Mouse (Mus musculus): ENCODE measurements at regions not wholly inside any gene's neighbourhood (a gene's known extent, or its start where the extent isn't known, plus 50 kb on each side); places are given as distances from the start of the nearest gene placed in this dataset.

GRCm38 (mm10) chr7:36940611-36941010 is 242.7 kb downstream of the Tshz3 start:
- DNase-seq (ENCODE audit: low spot score in 2 of 2), result no peak

DNA sequence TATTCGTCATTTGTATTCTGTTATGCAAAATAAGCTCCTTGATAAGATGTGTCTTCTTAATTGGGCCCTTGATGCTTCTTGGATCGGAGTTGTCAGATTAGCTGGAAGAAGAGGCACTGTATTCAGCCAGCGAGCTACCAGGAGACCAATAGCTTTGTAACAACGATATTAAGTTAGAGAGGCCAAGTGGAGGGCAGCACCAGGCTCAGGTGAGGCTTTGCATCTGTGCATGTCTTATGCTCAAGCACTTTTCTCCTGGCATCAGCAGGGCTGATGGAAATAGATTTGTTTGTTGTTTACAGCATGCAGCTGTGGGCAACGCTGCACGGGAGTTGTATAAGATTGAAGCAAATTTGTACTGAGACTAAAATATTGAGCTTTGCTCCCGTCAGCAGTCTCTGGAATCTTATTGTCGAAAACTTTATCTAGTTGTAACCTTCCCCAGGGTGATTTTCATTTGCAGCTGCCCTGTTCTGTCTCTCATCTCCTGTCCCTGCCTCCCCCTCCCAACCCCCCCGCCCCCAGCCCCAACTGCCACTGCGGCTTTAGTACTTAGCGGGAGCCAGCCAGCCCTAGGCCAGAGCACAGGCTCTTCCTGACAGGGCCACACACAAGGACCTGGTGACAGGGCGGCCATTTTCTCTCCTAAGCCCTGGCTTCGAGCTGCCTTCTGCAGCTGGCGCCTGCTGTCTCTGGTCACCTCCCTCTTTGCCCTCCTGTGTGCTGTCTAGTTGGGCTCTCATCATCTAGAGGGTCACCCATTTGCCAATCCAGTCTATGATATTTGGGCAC is 247.3 kb downstream of the Tshz3 start:
- DNase-seq (ENCODE audit: low spot score in 2 of 2), result no peak

DNA sequence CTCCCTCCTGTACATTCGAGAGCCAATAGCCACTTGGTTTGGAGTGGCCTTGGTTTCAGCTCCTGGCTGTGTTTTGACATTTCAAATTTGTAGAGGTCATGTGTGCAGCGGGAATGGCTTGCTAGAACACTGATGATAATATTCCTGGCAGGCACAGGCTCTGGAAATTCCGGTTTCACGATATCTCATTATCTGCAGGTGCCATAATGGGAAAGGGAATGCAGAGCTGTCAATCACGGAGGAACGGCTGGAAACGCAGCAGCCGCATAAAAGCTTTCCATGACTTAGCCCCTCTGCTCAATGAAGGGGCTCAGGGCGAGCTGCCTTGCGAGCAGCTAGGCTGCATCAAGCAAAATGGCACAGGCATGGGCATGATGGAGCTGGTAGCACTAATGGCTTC is 251.6 kb downstream of the Tshz3 start:
- no peak for DNase-seq (ENCODE audit: low spot score in 2 of 2)

DNA sequence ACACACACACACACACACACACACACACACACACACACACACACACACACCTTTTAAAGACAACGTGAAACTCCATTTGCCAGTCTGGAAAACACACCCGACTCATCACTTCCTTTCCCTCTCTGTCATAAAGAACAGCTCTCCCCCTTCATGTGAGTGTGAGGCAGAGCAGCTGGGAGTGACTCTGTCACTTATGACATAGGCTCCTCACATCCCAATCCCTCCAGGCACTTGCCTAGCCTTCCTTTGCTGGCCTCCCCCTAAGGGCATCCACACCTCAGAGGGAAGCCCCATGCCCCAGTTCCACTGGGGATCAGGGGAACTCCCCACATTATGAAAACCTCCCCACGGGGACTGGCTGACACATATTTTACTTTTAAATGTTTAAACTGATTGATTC is 257.5 kb downstream of the Tshz3 start:
- no peak for DNase-seq (ENCODE audit: low spot score in 2 of 2)

DNA sequence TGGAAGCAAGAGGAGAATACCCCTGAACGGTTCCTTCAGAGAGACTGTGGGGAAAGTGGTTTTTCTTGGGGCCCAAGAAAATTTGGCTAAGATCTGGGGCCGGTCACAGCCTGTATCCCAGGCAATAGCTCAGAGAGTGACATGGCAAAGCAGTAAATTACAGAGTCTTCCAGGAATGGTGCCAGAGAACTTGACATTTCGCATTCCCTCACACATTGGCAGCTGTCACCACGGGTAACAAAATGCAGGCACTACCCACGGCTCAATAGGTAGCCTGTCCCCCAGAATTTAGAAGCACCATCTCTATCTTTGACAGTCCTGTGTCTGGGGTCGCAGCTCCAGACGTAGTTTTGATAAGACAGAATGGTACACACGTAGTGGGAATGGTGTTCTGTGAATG is 260.3 kb downstream of the Tshz3 start:
- DNase-seq (ENCODE audit: low spot score in 2 of 2), result no peak

DNA sequence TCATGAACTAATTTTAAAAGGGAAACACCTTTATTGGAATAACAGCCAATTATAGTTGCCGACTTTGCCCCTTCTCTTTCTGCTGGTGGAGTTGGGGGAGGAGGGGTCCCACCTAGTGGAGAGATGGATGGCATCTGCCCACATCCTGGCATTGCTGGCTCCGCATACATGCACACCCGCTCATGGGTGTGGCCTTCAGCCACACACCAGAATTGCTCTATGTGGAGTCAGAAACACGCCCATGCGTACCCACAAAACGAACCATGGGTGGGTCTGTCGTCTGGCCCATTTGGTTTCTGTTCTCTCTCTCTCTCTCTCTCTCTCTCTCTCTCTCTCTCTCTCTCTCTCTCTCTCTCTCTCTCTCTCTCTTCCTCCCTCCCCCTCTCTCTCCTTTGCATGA is 273.9 kb downstream of the Tshz3 start:
- no peak for DNase-seq (ENCODE audit: low spot score in 2 of 2)

- DNase-seq (ENCODE audit: low spot score in 2 of 2), result no peak
These were observed 275.9 kb downstream of the Tshz3 start for GRCm38 (mm10) chr7:36973654-36974320.

GRCm38 (mm10) chr7:36974573-36974972 is 276.7 kb downstream of the Tshz3 start:
- no peak for DNase-seq (ENCODE audit: low spot score in 2 of 2)

DNA sequence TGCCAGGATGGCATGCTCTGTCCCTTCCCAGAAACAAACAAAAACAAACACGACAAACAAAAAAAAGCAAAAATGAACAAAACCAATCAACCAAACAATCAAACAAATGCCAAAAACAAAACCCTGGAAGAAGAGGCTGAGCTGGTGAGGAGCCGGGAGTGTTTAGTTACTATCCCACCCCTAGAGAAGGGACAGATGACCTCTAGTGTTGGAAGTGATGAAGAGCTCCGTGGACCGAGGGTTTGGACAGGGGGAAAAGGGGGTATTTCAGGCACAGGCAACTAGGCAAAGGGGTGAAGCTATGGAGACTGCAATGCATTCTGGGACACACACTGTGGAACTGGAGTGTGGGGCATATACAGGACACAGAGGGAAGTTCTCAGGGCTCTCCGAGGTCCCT is 277.6 kb downstream of the Tshz3 start:
- DNase-seq (ENCODE audit: low spot score in 2 of 2), result no peak

DNA sequence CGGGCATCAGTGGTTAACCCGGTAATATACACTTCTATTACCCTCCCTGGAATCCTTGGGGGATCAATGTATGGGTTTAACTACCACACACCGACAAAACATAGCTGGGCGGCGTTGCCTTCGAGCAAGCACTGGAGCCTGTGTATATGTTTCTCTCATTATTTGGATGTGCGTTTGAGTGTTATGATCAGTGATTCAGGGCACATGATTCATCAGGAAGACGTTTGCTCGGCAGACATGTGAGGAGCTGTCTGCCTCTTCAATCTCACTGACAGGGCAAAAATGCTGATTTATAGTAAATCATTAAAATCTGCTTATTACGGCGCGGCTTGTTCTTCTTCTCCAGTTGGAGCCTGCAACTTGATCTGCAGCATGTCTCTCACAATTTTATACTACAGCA is 279.9 kb downstream of the Tshz3 start:
- DNase-seq (ENCODE audit: low spot score in 2 of 2), result no peak

DNA sequence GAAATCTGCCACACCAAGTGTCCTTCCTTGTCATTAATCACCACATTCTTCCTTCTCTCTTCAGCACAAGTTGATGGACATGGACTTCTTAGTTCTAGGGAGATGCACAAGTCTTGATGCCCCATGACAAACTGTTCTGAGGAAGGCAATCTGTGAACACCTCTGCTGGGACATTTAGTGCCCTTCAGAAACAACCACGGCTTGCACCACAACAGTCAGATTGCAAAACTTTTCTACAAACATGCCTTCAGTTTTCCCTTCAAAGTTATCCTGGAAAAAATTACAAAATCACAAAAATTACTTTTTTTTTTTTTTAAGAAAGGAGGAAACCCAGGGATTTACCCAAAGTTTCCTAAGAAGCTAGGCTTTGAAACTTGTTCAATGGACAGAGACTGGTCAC is 291.5 kb downstream of the Tshz3 start:
- DNase-seq (ENCODE audit: low spot score in 2 of 2), result no peak

GRCm38 (mm10) chr7:37004601-37005000 is 306.7 kb downstream of the Tshz3 start:
- no peak for DNase-seq (ENCODE audit: low spot score in 2 of 2)

DNA sequence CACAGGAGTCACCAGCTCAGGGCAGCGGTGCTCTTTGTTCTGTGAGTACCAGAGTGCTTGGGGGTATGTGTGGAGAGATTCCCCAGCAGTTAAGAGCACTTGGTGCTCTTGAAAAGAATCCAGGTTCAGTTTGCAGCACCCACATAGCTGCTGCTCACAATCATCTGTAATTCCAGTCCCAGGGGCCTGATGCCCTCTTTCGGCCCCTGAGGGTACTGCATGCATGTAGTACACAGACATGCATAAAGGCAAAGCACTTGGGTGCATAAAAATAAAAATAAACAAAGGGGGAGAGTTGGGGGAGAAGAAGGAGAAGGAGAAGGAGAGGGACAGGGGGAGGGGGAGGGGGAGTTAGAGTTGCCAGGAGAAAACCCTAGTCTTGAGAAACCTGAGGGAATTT is 307.8 kb downstream of the Tshz3 start:
- DNase-seq (ENCODE audit: low spot score in 2 of 2), result no peak

- no peak for DNase-seq (ENCODE audit: low spot score in 2 of 2)
These were observed 309.0 kb downstream of the Tshz3 start for GRCm38 (mm10) chr7:37006921-37007320.

DNA sequence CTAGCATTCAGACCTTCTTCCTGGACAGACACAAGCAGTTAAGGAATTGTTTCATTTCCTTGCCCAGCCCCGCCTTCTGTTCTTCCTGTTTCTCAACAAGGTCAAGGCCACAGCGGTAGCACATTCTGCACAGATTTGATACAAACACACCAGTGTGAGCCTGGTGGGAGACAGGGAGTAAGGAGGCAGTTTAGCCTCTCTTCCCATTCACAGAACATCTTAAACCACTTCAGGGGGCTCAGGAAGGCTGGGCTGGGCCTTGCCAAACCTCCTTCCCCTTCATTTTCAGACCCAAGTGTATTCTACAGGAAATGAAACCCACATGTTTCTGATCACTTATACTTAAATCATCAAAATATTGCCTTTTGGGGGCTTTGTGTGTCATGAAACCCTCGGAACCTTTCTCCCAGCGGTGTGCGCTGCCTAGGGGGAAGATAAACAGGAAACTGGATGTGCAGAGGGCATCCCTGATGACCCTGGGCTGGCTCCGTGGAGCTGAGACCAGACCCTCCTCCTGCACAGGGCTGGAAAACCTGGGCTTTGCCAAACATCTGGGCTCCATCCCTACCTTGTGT is 313.3 kb downstream of the Tshz3 start:
- no peak for DNase-seq (ENCODE audit: low spot score in 2 of 2)

GRCm38 (mm10) chr7:37020078-37020477 is 322.2 kb downstream of the Tshz3 start:
- no peak for DNase-seq (ENCODE audit: low spot score in 2 of 2)

- DNase-seq (ENCODE audit: low spot score in 2 of 2), result no peak
These were observed 326.6 kb downstream of the Tshz3 start for GRCm38 (mm10) chr7:37024501-37025025.

- no peak for DNase-seq (ENCODE audit: low spot score in 2 of 2)
These were observed 366.9 kb downstream of the Tshz3 start for GRCm38 (mm10) chr7:37064582-37065458.

GRCm38 (mm10) chr7:37077698-37078097 is 379.8 kb downstream of the Tshz3 start:
- no peak for DNase-seq (ENCODE audit: low spot score in 2 of 2)

DNA sequence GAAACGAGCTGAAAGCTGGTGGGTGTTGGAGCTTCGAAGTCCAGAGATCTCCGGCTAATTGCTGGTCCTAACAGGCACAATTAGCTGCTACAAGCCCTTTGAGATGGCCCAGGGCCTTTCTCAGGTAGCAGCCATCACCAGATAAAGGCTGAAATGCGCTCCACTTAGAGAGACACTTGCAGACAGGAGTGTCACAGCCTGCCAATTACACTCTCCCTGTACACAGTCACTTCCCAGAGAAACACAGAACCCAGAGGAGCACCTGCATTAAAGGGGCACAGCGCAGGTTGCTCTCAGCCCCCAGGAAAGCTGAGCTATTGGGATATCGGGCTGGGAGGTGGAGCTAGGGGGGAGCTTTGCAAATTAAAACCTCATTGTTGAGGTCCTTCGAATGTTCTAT is 380.2 kb downstream of the Tshz3 start:
- DNase-seq (ENCODE audit: low spot score in 2 of 2), result no peak

- no peak for DNase-seq (ENCODE audit: low spot score in 2 of 2)
These were observed 391.8 kb downstream of the Tshz3 start for GRCm38 (mm10) chr7:37089726-37090125.

GRCm38 (mm10) chr7:37092572-37092971 is 394.7 kb downstream of the Tshz3 start:
- DNase-seq (ENCODE audit: low spot score in 2 of 2), result no peak

Data from spleen, postnatal 14 days (tissue).